Mouse (Mus musculus) heart, embryonic 16.5 days (tissue): Measurements from ENCODE around the gene Atp5f1. TPM values are rescaled to one million over a fixed set of nuclear protein-coding genes. Genes with fewer than 3 reads are reported as not detected.
"Not testable (repeated sequence)": the region's sequence is repeated elsewhere in the genome, so short reads cannot be mapped to it uniquely, and the experiment has no call there.

Source experiments
- ATAC-seq: fragments of 200-750 bp; cut with Nextera tagmentation; replicated peaks from 2 replicates; pipeline ENCODE4 v1.8.0; 2017; ENCODE audit warnings: moderate number of reproducible peaks; ENCODE audit not compliant: insufficient read depth, low FRiP score; ENCODE audit errors: extremely low read depth
- H3K27ac ChIP-seq: fragments of 300-500 bp; sonication (generic); 2 replicates; pipeline ENCODE4 v1.5.1; 2014; ENCODE audit warnings: mild to moderate bottlenecking, low read length, control low read depth, moderate library complexity
- H3K27me3 ChIP-seq: fragments of 300-500 bp; sonication (generic); 2 replicates; pipeline ENCODE4 v1.6.1; 2014; ENCODE audit warnings: low read length, mixed read lengths; ENCODE audit not compliant: control insufficient read depth, insufficient read depth
- H3K36me3 ChIP-seq: fragments of 300-500 bp; sonication (generic); 2 replicates; pipeline ENCODE4 v1.6.1; 2014; ENCODE audit not compliant: control insufficient read depth, insufficient read depth
- H3K4me1 ChIP-seq: fragments of 300-500 bp; sonication (generic); 2 replicates; pipeline ENCODE4 v1.6.1; 2014; ENCODE audit warnings: low read length, mixed read lengths; ENCODE audit not compliant: control insufficient read depth, insufficient read depth
- H3K4me2 ChIP-seq: fragments of 300-500 bp; sonication (generic); 2 replicates; pipeline ENCODE4 v1.6.1; 2014; ENCODE audit warnings: low read depth, mild to moderate bottlenecking, control low read depth, low read length
- H3K4me3 ChIP-seq: fragments of 300-500 bp; sonication (generic); 2 replicates; pipeline ENCODE4 v1.5.1; 2014; ENCODE audit warnings: mild to moderate bottlenecking, control low read depth, low read length
- H3K9ac ChIP-seq: fragments of 300-500 bp; sonication (generic); 2 replicates; pipeline ENCODE4 v1.6.1; 2014; ENCODE audit warnings: low read length, control low read depth
- H3K9me3 ChIP-seq: fragments of 300-500 bp; sonication (generic); replicated peaks from 2 replicates; pipeline ENCODE4 v1.6.1; 2016; ENCODE audit warnings: low read length; ENCODE audit not compliant: control insufficient read depth
- WGBS: fragments of 180-500 bp; shearing (Covaris S2); extraction: QIAGEN DNeasy Blood & Tissue Kit; methylation state at CpG from one replicate; pipeline ENCODE4 v1.1.7; 2014; 5-methylcytosine and 5-hydroxymethylcytosine counted together
- polyA plus RNA-seq: library from polyadenylated mRNA; unstranded; fragments of >200 nt; fragmentation: Nextera tagmentation; extraction: Ambion mirVana; gene quantifications from 2 replicates; pipeline ENCODE4 v1.2.1, GENCODE M21; 2015

The Atp5f1 gene
- polyA plus RNA-seq, 1 experiment from 2014 or later: 1,079 TPM

DNA sequence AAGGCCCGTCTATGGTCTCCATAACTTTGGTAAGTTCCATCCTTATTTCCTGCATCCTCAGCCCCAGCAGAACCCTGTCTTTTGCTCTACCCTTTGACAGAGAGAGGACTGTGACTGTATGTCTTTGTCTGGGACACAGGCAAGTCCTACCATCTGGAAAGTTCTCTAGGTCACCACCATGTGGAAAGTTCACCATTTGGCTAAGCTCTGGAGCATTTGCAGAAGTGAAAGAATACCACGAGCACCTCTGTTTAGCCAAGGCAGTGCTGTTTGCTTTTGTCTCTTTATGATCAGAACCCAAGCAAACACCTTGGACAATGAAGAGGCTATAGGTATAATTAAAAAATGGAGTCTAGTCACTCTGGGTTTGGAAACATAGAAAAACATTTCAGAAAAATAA, 37.9 kb downstream of the Atp5f1 start:
- 56% methylated on average over 2 of the region's 2 CpGs for WGBS

DNA sequence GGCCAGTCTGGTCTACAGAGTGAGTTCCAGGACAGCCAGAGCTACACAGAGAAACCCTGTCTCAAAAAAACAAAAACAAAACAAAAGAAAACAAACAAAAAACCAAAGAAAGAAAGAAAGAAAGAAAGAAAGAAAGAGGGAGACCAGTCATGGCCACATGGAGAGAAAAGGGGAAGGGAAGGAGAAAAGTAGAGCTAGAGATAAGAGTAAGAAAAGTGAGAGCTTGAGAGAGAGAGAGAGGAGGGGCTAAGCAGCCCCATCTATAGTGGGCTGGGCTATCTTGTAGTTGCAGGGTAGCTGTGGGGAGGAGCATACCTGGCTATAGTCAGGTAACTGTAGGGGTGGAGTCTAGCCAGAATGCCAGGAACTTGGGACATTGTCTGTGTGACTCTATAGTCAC, 39.2 kb downstream of the Atp5f1 start:
- not testable (repeated sequence) for H3K9ac ChIP-seq, H3K9me3 ChIP-seq, H3K4me3 ChIP-seq, ATAC-seq, H3K36me3 ChIP-seq, H3K4me1 ChIP-seq, H3K27me3 ChIP-seq, H3K27ac ChIP-seq, H3K4me2 ChIP-seq

More for the DNA sequence above, 37.9 kb downstream of the Atp5f1 start:
- ATAC-seq: no peak
- Histone ChIP-seq H3K9me3 (no peaks in the 10 kb centered on the region), H3K9ac (no peak overlapping the region), H3K4me2 (no peak overlapping the region), H3K4me3 (no peak overlapping the region), H3K36me3 (no peaks in the 10 kb centered on the region), H3K27ac (no peak overlapping the region), H3K4me1 (peaks cover 8% of the 10 kb centered on the region; the same call in 1 of the 2 replicates), H3K27me3 (no peaks in the 10 kb centered on the region)

DNA sequence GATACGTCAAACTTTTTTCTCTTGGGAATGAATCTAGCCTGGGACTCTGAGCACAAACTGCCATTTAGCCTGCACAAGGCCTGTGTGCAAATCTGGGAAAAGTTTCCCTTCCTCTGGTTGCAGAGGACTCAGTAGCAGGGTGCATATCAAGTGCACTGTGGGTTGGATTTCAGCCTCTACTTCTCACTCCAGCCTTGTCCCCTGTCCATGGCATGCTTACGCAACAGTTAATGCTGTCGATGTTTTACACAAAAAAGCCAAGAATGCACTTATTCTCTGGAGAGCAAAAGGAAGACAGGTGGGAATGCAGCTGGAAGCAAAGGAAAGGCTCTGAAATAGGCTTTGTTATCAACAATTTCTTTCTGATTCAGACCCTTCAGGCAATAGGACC, 41.5 kb downstream of the Atp5f1 start:
- no peak overlapping the region for H3K9ac ChIP-seq

DNA sequence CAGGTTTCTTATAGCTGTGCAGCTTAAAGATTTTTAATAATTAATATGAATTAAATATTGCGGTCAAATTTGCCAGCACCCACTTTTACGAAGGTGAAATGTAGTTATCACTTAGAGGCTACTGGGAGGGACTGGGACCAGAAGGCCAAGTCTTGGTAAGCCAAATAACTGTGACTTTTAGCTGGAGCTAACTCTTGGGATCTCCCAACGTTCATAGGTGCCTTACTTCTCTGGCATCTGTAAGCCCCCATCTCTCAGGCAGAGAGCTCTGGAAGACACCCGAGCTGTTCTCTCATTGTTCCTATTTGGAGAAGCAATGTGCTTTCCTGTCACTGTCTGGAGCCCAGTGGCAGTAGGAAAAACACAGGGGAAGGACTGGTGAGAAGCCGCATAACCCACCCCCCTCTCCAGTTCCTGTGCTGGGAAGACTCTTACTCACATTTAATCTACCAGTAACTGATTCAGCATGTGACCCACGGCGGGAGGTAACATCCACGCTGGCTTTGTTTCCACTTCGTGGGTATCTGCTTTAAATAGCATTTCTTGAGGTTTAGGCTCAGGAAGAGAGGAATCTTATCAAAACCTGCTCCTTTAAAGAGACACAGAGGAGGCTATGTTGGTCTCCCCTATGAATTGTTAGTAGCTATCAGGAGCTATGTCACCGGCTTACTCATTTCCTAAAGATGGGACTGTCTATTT, 42.1 kb downstream of the Atp5f1 start:
- Histone ChIP-seq H3K9me3 (no peaks in the 10 kb centered on the region), H3K27ac (no peak overlapping the region), H3K4me3 (no peak overlapping the region), H3K4me2 (no peak overlapping the region), H3K9ac (no peak overlapping the region), H3K4me1 (peaks cover 24% of the 10 kb centered on the region), H3K27me3 (no peaks in the 10 kb centered on the region), H3K36me3 (no peaks in the 10 kb centered on the region)
- 40% methylated on average over 10 of the region's 10 CpGs for WGBS
- ATAC-seq: no peak

More for the DNA sequence above, 41.5 kb downstream of the Atp5f1 start:
- H3K4me1 ChIP-seq: peaks cover 24% of the 10 kb centered on the region
- no peaks in the 10 kb centered on the region for H3K9me3 ChIP-seq
- no peak overlapping the region for H3K4me3 ChIP-seq
- ATAC-seq: no peak
- H3K4me2 ChIP-seq: no peak overlapping the region
- H3K36me3 ChIP-seq: no peaks in the 10 kb centered on the region
- H3K27me3 ChIP-seq: no peaks in the 10 kb centered on the region
- H3K27ac ChIP-seq: no peak overlapping the region
- 53% methylated on average over 3 of the region's 3 CpGs for WGBS

DNA sequence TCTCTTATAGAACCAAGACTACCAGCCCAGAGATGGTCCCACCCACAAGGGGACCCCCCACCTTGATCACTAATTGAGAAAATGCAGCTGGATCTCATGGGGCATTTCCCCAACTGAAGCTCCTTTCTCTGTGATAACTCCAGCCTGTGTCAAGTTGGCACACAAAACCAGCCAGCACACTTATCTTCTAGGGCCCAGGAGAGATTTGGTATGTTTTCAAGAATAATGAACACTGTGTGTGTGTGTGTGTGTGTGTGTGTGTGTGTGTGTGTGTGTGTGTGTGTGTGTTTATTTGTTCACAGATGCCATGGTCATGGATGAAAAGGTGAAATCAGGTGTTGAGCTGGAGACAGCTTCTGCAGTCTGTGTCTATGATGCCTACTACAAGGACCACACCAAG, 43.4 kb downstream of the Atp5f1 start:
- H3K27ac ChIP-seq, H3K9ac ChIP-seq, ATAC-seq, H3K27me3 ChIP-seq, H3K9me3 ChIP-seq, H3K36me3 ChIP-seq, H3K4me2 ChIP-seq, H3K4me3 ChIP-seq: not testable (repeated sequence)
- peaks cover 24% of the 10 kb centered on the region for H3K4me1 ChIP-seq

DNA sequence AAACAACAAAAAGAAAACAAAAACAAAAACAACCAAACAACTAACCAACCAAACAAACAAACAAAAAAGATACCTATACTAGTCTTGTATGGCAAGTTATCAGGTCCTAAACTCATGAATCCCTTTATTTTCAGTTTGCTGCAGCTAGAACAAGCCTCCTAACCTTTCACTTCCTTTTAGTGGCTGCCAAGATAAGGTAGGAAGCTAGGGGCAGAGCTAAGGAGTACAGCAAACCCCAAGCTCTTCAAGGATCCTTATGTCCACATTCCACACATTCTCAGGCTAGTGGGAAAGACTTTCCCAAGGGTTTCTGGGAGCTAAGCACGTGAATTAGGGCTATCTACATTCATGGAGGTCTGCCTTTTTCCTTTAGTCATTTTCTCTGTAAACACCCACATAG, 44.6 kb downstream of the Atp5f1 start:
- 31% methylated on average over 1 of the region's 1 CpGs for WGBS
- ATAC-seq: no peak
- no peak overlapping the region for H3K4me2 ChIP-seq
- no peak overlapping the region for H3K4me3 ChIP-seq
- H3K36me3 ChIP-seq: no peaks in the 10 kb centered on the region
- no peaks in the 10 kb centered on the region for H3K27me3 ChIP-seq
- no peak overlapping the region for H3K27ac ChIP-seq
- peaks cover 24% of the 10 kb centered on the region for H3K4me1 ChIP-seq
- no peak overlapping the region for H3K9ac ChIP-seq
- H3K9me3 ChIP-seq: no peaks in the 10 kb centered on the region

DNA sequence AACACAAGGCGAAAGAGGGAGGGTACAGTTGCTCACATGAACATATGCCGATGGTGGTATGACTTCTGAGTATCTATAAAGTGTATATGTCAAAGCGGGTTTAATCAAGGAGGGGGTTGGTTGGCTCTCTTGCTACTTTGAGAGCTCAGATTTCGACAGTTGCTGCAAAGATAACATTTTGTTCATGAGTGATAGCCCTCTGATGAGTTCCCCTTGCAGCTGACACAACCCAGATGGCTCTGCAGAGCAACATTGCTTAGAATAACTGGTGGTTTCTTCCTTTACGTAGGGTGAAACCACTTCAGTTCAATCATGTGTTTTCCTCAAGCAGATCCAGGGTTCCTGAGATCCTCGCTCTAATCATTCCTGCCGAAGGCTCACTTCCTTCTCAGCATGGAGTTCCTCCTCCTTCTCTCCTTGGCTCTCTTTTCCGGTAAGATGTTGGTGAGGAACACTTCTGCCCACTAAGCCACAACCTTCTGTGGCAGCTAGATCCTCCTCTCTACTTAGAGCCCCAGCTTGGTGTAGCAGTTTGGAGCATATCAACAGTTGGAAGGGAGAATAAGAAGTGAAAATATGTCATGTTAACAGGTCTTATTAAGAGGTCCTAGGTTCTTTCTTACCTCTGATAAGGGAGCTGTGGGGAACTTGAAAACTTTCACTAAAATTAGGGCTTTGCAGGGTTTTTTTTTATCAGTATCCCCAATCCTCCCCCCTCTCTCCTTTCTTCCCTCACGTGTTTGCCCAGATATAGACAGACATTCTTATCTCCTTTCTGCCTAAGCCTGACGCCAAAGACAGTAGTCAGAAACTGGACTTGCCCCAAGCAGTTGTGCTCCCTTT, 45.8 kb downstream of the Atp5f1 start:
- Histone ChIP-seq H3K36me3 (no peaks in the 10 kb centered on the region), H3K9me3 (no peaks in the 10 kb centered on the region), H3K4me1 (peaks cover 24% of the 10 kb centered on the region), H3K27me3 (no peaks in the 10 kb centered on the region), H3K9ac (no peak overlapping the region), H3K27ac (peak overlapping the region; percentile 50), H3K4me3 (no peak overlapping the region), H3K4me2 (peak overlapping the region; percentile 41; the same call in 1 of the 2 replicates)
- 12% methylated on average over 10 of the region's 10 CpGs for WGBS
- peak; percentile 64; the same call in 1 of the 2 replicates for ATAC-seq

DNA sequence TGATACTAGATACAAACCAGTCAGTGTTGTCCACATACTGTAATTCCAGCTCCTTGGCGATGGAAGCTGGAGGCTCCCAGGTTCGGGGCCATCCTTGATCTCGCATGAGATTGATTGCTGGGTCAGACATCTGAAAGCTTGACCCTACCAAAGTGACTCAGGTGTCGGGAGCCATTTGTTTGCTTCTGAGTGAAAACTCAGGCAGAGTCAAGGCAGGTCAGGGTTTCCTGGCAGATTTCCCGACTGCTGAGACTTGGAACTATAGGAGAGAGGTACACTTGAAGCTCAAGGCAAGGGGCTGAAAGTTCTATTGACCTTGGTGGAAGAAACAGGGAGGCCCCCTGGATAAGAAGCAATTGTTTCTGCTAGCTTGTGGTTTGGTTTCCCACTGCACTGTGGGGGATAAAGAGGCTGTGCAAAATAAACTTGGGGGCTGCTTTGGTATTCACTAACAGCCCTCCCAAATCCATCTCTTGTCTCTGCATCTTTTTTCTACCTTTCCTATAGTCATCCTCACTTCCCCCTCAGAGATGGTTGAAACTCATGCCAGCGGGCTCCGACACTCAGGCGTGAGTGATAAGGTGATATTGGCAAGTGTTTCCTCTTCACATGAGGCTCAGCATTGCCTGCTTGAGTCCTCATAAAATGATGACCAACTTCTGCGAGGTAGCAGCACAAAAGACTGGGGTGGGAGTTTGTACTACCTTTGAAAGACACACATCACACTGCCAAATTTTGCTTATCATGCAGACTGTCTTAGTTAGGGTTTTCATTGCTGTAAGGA, 47.6 kb downstream of the Atp5f1 start:
- no peaks in the 10 kb centered on the region for H3K27me3 ChIP-seq
- no peak overlapping the region for H3K9ac ChIP-seq
- peaks cover 20% of the 10 kb centered on the region for H3K4me1 ChIP-seq
- no peaks in the 10 kb centered on the region for H3K36me3 ChIP-seq
- ATAC-seq: no peak
- no peaks in the 10 kb centered on the region for H3K9me3 ChIP-seq
- no peak overlapping the region for H3K4me2 ChIP-seq
- H3K27ac ChIP-seq: no peak overlapping the region
- 54% methylated on average over 9 of the region's 9 CpGs for WGBS
- H3K4me3 ChIP-seq: no peak overlapping the region
